Mouse (Mus musculus): Measurements from ENCODE around the gene P4htm. TPM values are rescaled to one million over a fixed set of nuclear protein-coding genes. Genes with fewer than 3 reads are reported as not detected.

P4htm gene
- total and polyA plus RNA-seq, 2 experiments from 2014 or later, result 38.8 to 50.8 TPM

- Histone ChIP-seq H3K4me2 (ENCODE audit: low read depth, low read length) (no peak overlapping the region), H3K4me3 (ENCODE audit: low read length) (no peak overlapping the region), H3K36me3 (ENCODE audit: insufficient read depth, low read length) (peaks cover 45% of the 10 kb centered on the region), H3K4me1 (ENCODE audit: insufficient read depth, low read length) (peaks cover 13% of the 10 kb centered on the region), H3K9ac (replicated peaks; ENCODE audit: low read length) (0 out of 2 replicates have a peak overlapping the region, but pooled peaks have one; percentile 17), H3K27me3 (ENCODE audit: insufficient read depth, low read length) (no peaks in the 10 kb centered on the region), H3K27ac (peak overlapping the region; percentile 37; the same call in 1 of the 2 replicates), H3K9me3 (ENCODE audit: low read length) (no peaks in the 10 kb centered on the region)
- TF ChIP-seq CTCF (IDR thresholded peaks at IDR 0.05; ENCODE audit: low read depth), result peak; percentile 82
- no peak for ATAC-seq
- WGBS, result 54% methylated on average over 26 of the region's 26 CpGs
- peak; percentile 79 for DNase-seq (ENCODE audit: low spot score)
These were observed 23.4 kb downstream of the P4htm start for GRCm38 (mm10) chr9:108573774-108574690.

GRCm38 (mm10) chr9:108572321-108572720 is 25.1 kb downstream of the P4htm start:
- Histone ChIP-seq H3K27ac (no peak overlapping the region), H3K36me3 (ENCODE audit: insufficient read depth, low read length) (peaks cover 45% of the 10 kb centered on the region), H3K27me3 (ENCODE audit: insufficient read depth, low read length) (no peaks in the 10 kb centered on the region), H3K9ac (replicated peaks; ENCODE audit: low read length) (no peak overlapping the region), H3K4me3 (ENCODE audit: low read length) (no peak overlapping the region), H3K9me3 (ENCODE audit: low read length) (no peaks in the 10 kb centered on the region), H3K4me1 (ENCODE audit: insufficient read depth, low read length) (peaks cover 21% of the 10 kb centered on the region), H3K4me2 (ENCODE audit: low read depth, low read length) (no peak overlapping the region)
- WGBS, result 81% methylated on average over 10 of the region's 10 CpGs
- ATAC-seq (no peak), DNase-seq (ENCODE audit: low spot score) (no peak)
- no peak for TF ChIP-seq CTCF (IDR thresholded peaks at IDR 0.05; ENCODE audit: low read depth)

GRCm38 (mm10) chr9:108571401-108571973 is 26.0 kb downstream of the P4htm start:
- DNase-seq (ENCODE audit: low spot score) (no peak), ATAC-seq (no peak)
- Histone ChIP-seq H3K4me1 (ENCODE audit: insufficient read depth, low read length) (peaks cover 15% of the 10 kb centered on the region), H3K9me3 (ENCODE audit: low read length) (no peaks in the 10 kb centered on the region), H3K4me3 (ENCODE audit: low read length) (no peak overlapping the region), H3K27me3 (ENCODE audit: insufficient read depth, low read length) (no peaks in the 10 kb centered on the region), H3K36me3 (ENCODE audit: insufficient read depth, low read length) (peaks cover 45% of the 10 kb centered on the region), H3K27ac (no peak overlapping the region), H3K9ac (replicated peaks; ENCODE audit: low read length) (no peak overlapping the region), H3K4me2 (ENCODE audit: low read depth, low read length) (no peak overlapping the region)
- WGBS, result 95% methylated on average over 16 of the region's 16 CpGs
- TF ChIP-seq CTCF (IDR thresholded peaks at IDR 0.05; ENCODE audit: low read depth), result no peak

GRCm38 (mm10) chr9:108570207-108570896 is 27.1 kb downstream of the P4htm start:
- H3K27ac ChIP-seq, result peak overlapping the region; percentile 74
- DNase-seq (ENCODE audit: low spot score), result peak; percentile 86
- peak; percentile 73 for TF ChIP-seq CTCF (IDR thresholded peaks at IDR 0.05; ENCODE audit: low read depth)

GRCm38 (mm10) chr9:108569381-108570206 is 27.9 kb downstream of the P4htm start, which contains the start of gene Dalrd3:
Dalrd3 (plus strand) TSS chr9:108569886.
- H3K36me3 ChIP-seq (ENCODE audit: insufficient read depth, low read length), result peaks cover 38% of the 10 kb centered on the region
- peak; percentile 96 for DNase-seq (ENCODE audit: low spot score)
- no peaks in the 10 kb centered on the region for H3K9me3 ChIP-seq (ENCODE audit: low read length)
- no peaks in the 10 kb centered on the region for H3K27me3 ChIP-seq (ENCODE audit: insufficient read depth, low read length)
- peak within 1 kb of the TSS; percentile 53 for H3K4me3 ChIP-seq (ENCODE audit: low read length)
- no peak for TF ChIP-seq CTCF (IDR thresholded peaks at IDR 0.05; ENCODE audit: low read depth)
- H3K27ac ChIP-seq, result peak within 1 kb of the TSS; percentile 74
- WGBS, result 6% methylated on average over 42 of the region's 42 CpGs
- peak within 1 kb of the TSS; percentile 91 for H3K4me2 ChIP-seq (ENCODE audit: low read depth, low read length)
- peaks cover 17% of the 10 kb centered on the region for H3K4me1 ChIP-seq (ENCODE audit: insufficient read depth, low read length)
- H3K9ac ChIP-seq (replicated peaks; ENCODE audit: low read length), result peak within 1 kb of the TSS; percentile 49
- peak; percentile 61 for ATAC-seq

More at GRCm38 (mm10) chr9:108570207-108570896, 27.1 kb downstream of the P4htm start:
- WGBS, result 1% methylated on average over 40 of the region's 40 CpGs
- Histone ChIP-seq H3K4me2 (ENCODE audit: low read depth, low read length) (peak overlapping the region; percentile 91), H3K36me3 (ENCODE audit: insufficient read depth, low read length) (peaks cover 40% of the 10 kb centered on the region), H3K4me1 (ENCODE audit: insufficient read depth, low read length) (peaks cover 20% of the 10 kb centered on the region), H3K4me3 (ENCODE audit: low read length) (peak overlapping the region; percentile 53), H3K9ac (replicated peaks; ENCODE audit: low read length) (peak overlapping the region; percentile 49), H3K27me3 (ENCODE audit: insufficient read depth, low read length) (no peaks in the 10 kb centered on the region), H3K9me3 (ENCODE audit: low read length) (no peaks in the 10 kb centered on the region)
- ATAC-seq, result no peak

Measured in hindbrain, postnatal 0 days (tissue).